Mouse (Mus musculus): ENCODE measurements at regions not wholly inside any gene's neighbourhood (a gene's known extent, or its start where the extent isn't known, plus 50 kb on each side); places are given as distances from the start of the nearest gene placed in this dataset.

DNA sequence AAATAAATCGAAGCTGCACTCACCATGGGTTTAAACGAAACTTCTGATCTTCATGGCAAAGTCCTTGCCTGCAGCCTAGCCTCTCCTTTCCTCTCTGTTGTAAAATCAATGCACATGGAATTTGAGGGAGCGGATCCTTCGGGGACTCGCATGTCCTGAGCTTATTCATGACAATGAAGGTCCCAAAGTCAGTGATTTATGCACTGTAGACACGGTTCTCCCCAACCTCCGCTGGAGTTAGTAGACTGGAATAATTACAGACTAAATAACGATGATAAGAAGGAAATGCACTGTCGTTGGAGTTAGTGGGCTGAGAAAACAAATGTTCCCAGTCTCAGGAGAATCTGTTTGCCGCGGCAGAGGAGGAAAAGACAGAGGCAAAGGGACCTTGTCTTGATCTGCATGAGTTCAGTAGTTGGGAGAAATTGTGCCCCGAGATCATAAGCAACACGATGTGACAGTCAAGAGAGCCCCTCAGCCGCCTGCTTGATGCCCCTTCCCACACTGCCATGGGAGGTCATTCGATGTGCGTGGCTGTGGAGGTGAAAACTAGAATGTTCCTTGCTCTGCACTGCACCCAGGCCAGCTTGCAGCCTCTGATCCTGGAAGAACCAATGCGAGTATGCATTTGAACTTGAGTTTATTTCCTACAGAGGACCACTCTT lies 116.1 kb upstream of the Prox1 start:
- TF ChIP-seq CTCF (IDR thresholded peaks at IDR 0.05; ENCODE audit: extremely low read depth, insufficient read length, insufficient replicate concordance, low read depth, low read length) (no peak), POLR2A (IDR thresholded peaks at IDR 0.05; ENCODE audit: low read depth, low read length) (no peak)
